Comparison of ENCODE assay signal across 15 mouse cellular contexts in the genomic region with DNA sequence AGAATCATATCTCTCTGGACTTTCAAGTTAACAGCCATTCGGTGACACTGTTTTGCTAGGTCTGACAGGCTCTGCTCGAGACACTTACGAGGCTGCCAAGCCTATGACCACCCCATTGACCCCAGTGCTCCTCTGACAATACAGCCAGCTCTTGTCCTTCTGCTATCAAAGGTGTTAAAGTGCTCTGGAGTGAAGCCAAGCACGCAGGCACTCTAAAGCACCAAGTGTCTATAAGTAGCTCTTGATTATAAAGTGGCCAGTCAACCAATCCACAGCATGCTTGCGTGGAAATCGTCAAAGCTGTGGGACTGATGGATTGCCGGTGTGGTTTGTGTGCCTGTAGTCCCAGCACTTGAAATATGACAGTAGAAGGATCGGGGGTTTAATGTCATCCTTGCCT. TPM values are rescaled to one million over a fixed set of nuclear protein-coding genes. Genes with fewer than 3 reads are reported as not detected.
DNase-seq lines count a peak whose midpoint lies in the region; ATAC-seq and TF ChIP-seq lines count a peak whose summit lies in the region.
"Had no signal": no experiment of that assay in that cellular context is flagged by ENCODE, and none has a peak within 500 bp of the region (broad histone marks: within the 10 kb centered on the region; RNA-seq: fewer than 3 reads in every experiment).

No protein-coding gene starts in this region.

- no peak overlapping the region for H3K27ac ChIP-seq in heart, embryonic 14.5 days (replicated peaks in 1 of 2; ENCODE audit: control insufficient read depth in 1 of 2, insufficient read depth in 1 of 2, low read depth in 2 of 2, low read length in 2 of 2)
- no peak overlapping the region for H3K27ac ChIP-seq in lung, embryonic 14.5 days (ENCODE audit: low read depth)
- H3K27ac ChIP-seq: hindbrain, embryonic 15.5 days had no signal

- no peak overlapping the region for H3K4me2 ChIP-seq in heart, embryonic 14.5 days (ENCODE audit: low read length)
- H3K4me2 ChIP-seq in lung, embryonic 14.5 days = no peak overlapping the region
- H3K4me2 ChIP-seq: hindbrain, embryonic 15.5 days; midbrain, embryonic 11.5 days had no signal

- H3K27me3 ChIP-seq in heart, embryonic 14.5 days (ENCODE audit: control insufficient read depth, insufficient read depth, low read length) = peaks cover 84% of the 10 kb centered on the region
- no peaks in the 10 kb centered on the region for H3K27me3 ChIP-seq in lung, embryonic 14.5 days (ENCODE audit: insufficient read depth, low read length)
- H3K27me3 ChIP-seq: hindbrain, embryonic 15.5 days had no signal

- intact Hi-C loops in heart, postnatal 25 days (cut with DNase I) = no loop called here

- no peak overlapping the region for H3K9ac ChIP-seq in heart, embryonic 14.5 days (ENCODE audit: low read length)
- H3K9ac ChIP-seq in lung, embryonic 14.5 days = no peak overlapping the region
- H3K9ac ChIP-seq: forebrain, postnatal 0 days; hindbrain, embryonic 15.5 days had no signal

- no peak for TF ChIP-seq CTCF in lung, embryonic 14.5 days (IDR thresholded peaks at IDR 0.05; ENCODE audit: low read depth)

- peak; percentile 91 for ATAC-seq in heart, embryonic 14.5 days (ENCODE audit: insufficient number of reproducible peaks, insufficient read depth, low FRiP score, low read depth)
- peak; percentile 82 for ATAC-seq in lung, embryonic 14.5 days (ENCODE audit: insufficient read depth)
- ATAC-seq: forebrain, postnatal 0 days had no signal

- 15% methylated on average over 8 of the region's 8 CpGs for WGBS in heart, embryonic 14.5 days
- WGBS in lung, embryonic 14.5 days = 10% methylated on average over 8 of the region's 8 CpGs

- no peak overlapping the region for H3K4me3 ChIP-seq in heart, embryonic 14.5 days (ENCODE audit: control insufficient read depth in 1 of 2, insufficient read depth in 1 of 2, low read depth in 1 of 2, low read length in 2 of 2)
- no peak overlapping the region for H3K4me3 ChIP-seq in lung, embryonic 14.5 days (ENCODE audit: low read depth, low read length)
- H3K4me3 ChIP-seq: hindbrain, embryonic 15.5 days had no signal

- DNase-seq in heart, adult 11 months = peak; percentile 97
- DNase-seq in heart, postnatal 25 days (ENCODE audit: low spot score) = no peak
- peak; percentile 72 for DNase-seq in lung, embryonic 14.5 days
- DNase-seq in cerebellum, postnatal 10 days = no peak
- DNase-seq in thymus, postnatal 36 days = no peak
- no peak for DNase-seq in frontal cortex, postnatal 10 days (ENCODE audit: low spot score in 2 of 2)
- DNase-seq: adrenal gland, adult 8-10 months; forebrain, postnatal 0 days; gastrocnemius, postnatal 14 days; kidney, adult 18-20 months; kidney, postnatal 36 days; layer of hippocampus, postnatal 36 days had no signal

- peaks cover 0 to 9% of the 10 kb centered on the region in 2 experiments; a peak in 2 of 4 replicates for H3K4me1 ChIP-seq in heart, embryonic 14.5 days (ENCODE audit: control insufficient read depth in 2 of 2, insufficient read depth in 2 of 2, low read length in 2 of 2)
- H3K4me1 ChIP-seq in lung, embryonic 14.5 days (ENCODE audit: insufficient read depth) = no peaks in the 10 kb centered on the region
- H3K4me1 ChIP-seq: hindbrain, embryonic 15.5 days had no signal

- H3K36me3 ChIP-seq in heart, embryonic 14.5 days (ENCODE audit: control insufficient read depth, insufficient read depth, low read length) = no peaks in the 10 kb centered on the region
- H3K36me3 ChIP-seq in lung, embryonic 14.5 days (ENCODE audit: insufficient read depth) = no peaks in the 10 kb centered on the region
- H3K36me3 ChIP-seq: hindbrain, embryonic 15.5 days had no signal

- peaks cover 8% of the 10 kb centered on the region for H3K9me3 ChIP-seq in heart, embryonic 14.5 days (ENCODE audit: control insufficient read depth, low read length)
- H3K9me3 ChIP-seq in lung, embryonic 14.5 days (ENCODE audit: low read depth, low read length) = no peaks in the 10 kb centered on the region
- H3K9me3 ChIP-seq: hindbrain, embryonic 15.5 days had no signal

RNA-seq across cellular contexts. Expression of a gene that starts 38.0 kb away (rescaled TPM):
- total RNA-seq in heart, postnatal 25 days (2021) = 10 to 100 TPM; 13.2 to 15.0 TPM
- 3.0 and 3.1 TPM in 2 replicates for polyA plus RNA-seq in heart, embryonic 14.5 days (2014; fragmentation: Nextera tagmentation; extraction: Ambion mirVana)
- 8.6 and 8.7 TPM in 2 replicates for polyA plus RNA-seq in lung, embryonic 14.5 days (2014; fragmentation: Nextera tagmentation; extraction: Ambion mirVana)

RNA-seq across cellular contexts. Expression of a gene that starts 57.5 kb away (rescaled TPM):
- total RNA-seq in heart, postnatal 25 days (2021) = 1 to 10 TPM; 1.1 to 1.9 TPM
- polyA plus RNA-seq in heart, embryonic 14.5 days (2014; fragmentation: Nextera tagmentation; extraction: Ambion mirVana) = 2.1 and 3.0 TPM in 2 replicates
- 8.4 and 8.6 TPM in 2 replicates for polyA plus RNA-seq in lung, embryonic 14.5 days (2014; fragmentation: Nextera tagmentation; extraction: Ambion mirVana)

Comparison
In these comparisons a context has a peak if more than half of its experiments do, and no peak if none do; other contexts are left out.
1. DNase-seq: peak in heart, adult 11 months (single experiment) and lung, embryonic 14.5 days (single experiment); none in heart, postnatal 25 days (single experiment), cerebellum, postnatal 10 days (0 of 2), thymus, postnatal 36 days (0 of 2) and frontal cortex, postnatal 10 days (0 of 2).